Mouse (Mus musculus): Measurements from ENCODE around the gene Arhgap17. TPM values are rescaled to one million over a fixed set of nuclear protein-coding genes. Genes with fewer than 3 reads are reported as not detected.

Arhgap17 gene
- polyA plus RNA-seq, 1 experiment = 8.2 TPM

DNA sequence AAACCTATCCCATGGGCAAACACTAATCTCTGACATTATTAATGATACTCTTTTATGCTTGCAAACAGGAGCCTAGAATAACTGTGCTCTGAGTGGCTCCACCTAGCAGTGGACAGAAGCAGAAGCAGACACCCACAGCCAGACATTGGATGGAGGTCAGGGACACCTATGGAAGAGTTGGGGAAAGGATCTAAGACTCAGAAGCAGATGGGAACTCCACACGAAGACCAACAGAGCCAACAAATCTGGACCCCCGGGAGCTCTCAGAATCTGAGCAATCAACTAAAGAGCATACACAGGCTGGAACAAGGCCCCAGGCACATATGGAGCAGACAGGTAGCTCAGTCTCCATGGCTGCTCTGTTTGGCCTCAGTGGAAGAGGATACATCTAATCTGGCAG is 64.3 kb downstream of the Arhgap17 start:
- Histone ChIP-seq H3K27ac (ENCODE audit: control insufficient read depth, insufficient read depth, low read depth, low read length) (no peak overlapping the region), H3K36me3 (ENCODE audit: control insufficient read depth, insufficient read depth, low read length) (no peaks in the 10 kb centered on the region), H3K4me3 (ENCODE audit: control insufficient read depth, low read depth, low read length) (no peak overlapping the region), H3K27me3 (ENCODE audit: control insufficient read depth, insufficient read depth, low read length) (no peaks in the 10 kb centered on the region), H3K4me1 (ENCODE audit: control insufficient read depth, insufficient read depth, low read length) (no peaks in the 10 kb centered on the region)
- no peak for TF ChIP-seq CTCF (IDR thresholded peaks at IDR 0.05; ENCODE audit: control insufficient read depth, insufficient read depth, insufficient replicate concordance, low read depth, low read length)

DNA sequence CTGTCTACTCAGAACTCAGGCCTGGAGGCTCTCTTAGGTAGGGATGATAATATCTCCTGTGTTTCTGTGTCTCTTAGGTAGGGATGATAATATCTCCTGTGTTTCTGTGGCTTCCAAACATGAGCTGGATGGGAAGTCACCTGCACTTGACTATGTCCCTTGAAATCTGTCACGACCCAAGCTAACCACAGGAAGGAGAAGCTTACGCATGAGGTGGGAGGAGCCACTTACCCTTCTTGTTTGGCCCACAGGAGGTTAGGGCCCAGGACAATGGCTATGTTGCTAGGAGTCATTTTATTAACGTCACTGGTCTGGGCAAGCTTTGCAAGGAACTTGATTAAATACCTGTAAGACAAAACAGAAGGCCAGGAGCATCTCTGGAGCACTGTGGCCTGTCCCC is 69.5 kb downstream of the Arhgap17 start:
- no peak for TF ChIP-seq POLR2A (IDR thresholded peaks at IDR 0.05; ENCODE audit: control insufficient read depth, low read depth, low read length)
- TF ChIP-seq CTCF (IDR thresholded peaks at IDR 0.05; ENCODE audit: control insufficient read depth, insufficient read depth, insufficient replicate concordance, low read depth, low read length) = no peak
- Histone ChIP-seq H3K36me3 (ENCODE audit: control insufficient read depth, insufficient read depth, low read length) (no peaks in the 10 kb centered on the region; the same call in 1 of the 2 replicates), H3K4me1 (ENCODE audit: control insufficient read depth, insufficient read depth, low read length) (no peaks in the 10 kb centered on the region), H3K27ac (ENCODE audit: control insufficient read depth, insufficient read depth, low read depth, low read length) (no peak overlapping the region), H3K4me3 (ENCODE audit: control insufficient read depth, low read depth, low read length) (no peak overlapping the region), H3K27me3 (ENCODE audit: control insufficient read depth, insufficient read depth, low read length) (no peaks in the 10 kb centered on the region)

- no peaks in the 10 kb centered on the region for H3K27me3 ChIP-seq (ENCODE audit: control insufficient read depth, insufficient read depth, low read length)
- no peak overlapping the region for H3K4me3 ChIP-seq (ENCODE audit: control insufficient read depth, low read depth, low read length)
- TF ChIP-seq POLR2A (IDR thresholded peaks at IDR 0.05; ENCODE audit: control insufficient read depth, low read depth, low read length) (no peak), CTCF (IDR thresholded peaks at IDR 0.05; ENCODE audit: control insufficient read depth, insufficient read depth, insufficient replicate concordance, low read depth, low read length) (no peak)
- H3K27ac ChIP-seq (ENCODE audit: control insufficient read depth, insufficient read depth, low read depth, low read length) = no peak overlapping the region
- no peaks in the 10 kb centered on the region; the same call in 1 of the 2 replicates for H3K36me3 ChIP-seq (ENCODE audit: control insufficient read depth, insufficient read depth, low read length)
- no peaks in the 10 kb centered on the region for H3K4me1 ChIP-seq (ENCODE audit: control insufficient read depth, insufficient read depth, low read length)
Measured at GRCm38 (mm10) chr7:123298225-123298624, 71.5 kb downstream of the Arhgap17 start.

DNA sequence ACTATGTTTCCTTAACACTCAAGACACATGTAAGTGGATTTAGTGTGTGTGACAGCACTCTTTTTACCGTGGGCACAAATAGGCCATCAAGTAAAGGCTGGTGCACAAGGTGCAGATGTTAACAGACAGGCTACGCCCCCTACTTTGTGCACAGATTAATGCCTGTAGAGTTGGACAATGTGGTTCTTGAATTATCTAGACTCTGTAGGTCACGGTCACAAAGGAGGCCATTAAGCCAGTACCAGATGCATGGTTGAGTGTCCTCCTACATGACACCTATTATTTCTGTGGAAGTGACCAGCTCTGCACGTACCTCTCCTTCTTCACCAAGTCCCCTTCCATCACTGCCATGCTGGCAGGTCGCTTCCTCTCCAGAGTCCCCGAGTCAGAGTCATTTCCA is 73.6 kb downstream of the Arhgap17 start:
- H3K27me3 ChIP-seq (ENCODE audit: control insufficient read depth, insufficient read depth, low read length) = no peaks in the 10 kb centered on the region
- no peak overlapping the region for H3K27ac ChIP-seq (ENCODE audit: control insufficient read depth, insufficient read depth, low read depth, low read length)
- no peak for TF ChIP-seq POLR2A (IDR thresholded peaks at IDR 0.05; ENCODE audit: control insufficient read depth, low read depth, low read length)
- no peak overlapping the region for H3K4me3 ChIP-seq (ENCODE audit: control insufficient read depth, low read depth, low read length)
- H3K4me1 ChIP-seq (ENCODE audit: control insufficient read depth, insufficient read depth, low read length) = no peaks in the 10 kb centered on the region
- no peaks in the 10 kb centered on the region; the same call in 1 of the 2 replicates for H3K36me3 ChIP-seq (ENCODE audit: control insufficient read depth, insufficient read depth, low read length)

DNA sequence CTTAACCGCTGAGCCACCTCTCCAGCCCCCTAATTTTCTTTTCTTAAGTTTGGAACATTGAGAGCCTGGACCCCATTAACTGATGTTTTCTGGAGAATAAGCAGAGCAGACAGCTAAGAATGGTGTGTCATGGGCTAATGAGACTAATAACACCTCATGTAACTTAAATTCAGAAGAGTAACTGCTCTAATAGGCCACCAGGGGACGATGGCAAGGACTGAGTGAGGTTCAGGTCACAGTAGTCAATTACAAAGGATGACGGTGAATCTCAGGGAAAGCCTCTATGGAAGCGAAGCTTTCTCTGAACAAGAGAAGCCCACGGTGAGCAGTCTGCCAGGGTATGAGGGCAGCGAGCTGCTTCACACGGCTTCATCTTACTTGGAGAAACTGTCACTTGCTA is 74.3 kb downstream of the Arhgap17 start:
- Histone ChIP-seq H3K4me3 (ENCODE audit: control insufficient read depth, low read depth, low read length) (no peak overlapping the region), H3K27ac (ENCODE audit: control insufficient read depth, insufficient read depth, low read depth, low read length) (no peak overlapping the region), H3K27me3 (ENCODE audit: control insufficient read depth, insufficient read depth, low read length) (no peaks in the 10 kb centered on the region), H3K36me3 (ENCODE audit: control insufficient read depth, insufficient read depth, low read length) (no peaks in the 10 kb centered on the region; the same call in 1 of the 2 replicates), H3K4me1 (ENCODE audit: control insufficient read depth, insufficient read depth, low read length) (no peaks in the 10 kb centered on the region)
- no peak for TF ChIP-seq POLR2A (IDR thresholded peaks at IDR 0.05; ENCODE audit: control insufficient read depth, low read depth, low read length)
- TF ChIP-seq CTCF (IDR thresholded peaks at IDR 0.05; ENCODE audit: control insufficient read depth, insufficient read depth, insufficient replicate concordance, low read depth, low read length) = no peak

- no peaks in the 10 kb centered on the region; the same call in 1 of the 2 replicates for H3K36me3 ChIP-seq (ENCODE audit: control insufficient read depth, insufficient read depth, low read length)
- TF ChIP-seq CTCF (IDR thresholded peaks at IDR 0.05; ENCODE audit: control insufficient read depth, insufficient read depth, insufficient replicate concordance, low read depth, low read length) (no peak), POLR2A (IDR thresholded peaks at IDR 0.05; ENCODE audit: control insufficient read depth, low read depth, low read length) (no peak)
Measured at GRCm38 (mm10) chr7:123293898-123294297, 75.8 kb downstream of the Arhgap17 start.

GRCm38 (mm10) chr7:123291942-123292341 is 77.8 kb downstream of the Arhgap17 start:
- Histone ChIP-seq H3K27ac (ENCODE audit: control insufficient read depth, insufficient read depth, low read depth, low read length) (no peak overlapping the region), H3K36me3 (ENCODE audit: control insufficient read depth, insufficient read depth, low read length) (no peaks in the 10 kb centered on the region; the same call in 1 of the 2 replicates), H3K4me3 (ENCODE audit: control insufficient read depth, low read depth, low read length) (no peak overlapping the region), H3K4me1 (ENCODE audit: control insufficient read depth, insufficient read depth, low read length) (no peaks in the 10 kb centered on the region), H3K27me3 (ENCODE audit: control insufficient read depth, insufficient read depth, low read length) (no peaks in the 10 kb centered on the region)
- no peak for TF ChIP-seq CTCF (IDR thresholded peaks at IDR 0.05; ENCODE audit: control insufficient read depth, insufficient read depth, insufficient replicate concordance, low read depth, low read length)
- no peak for TF ChIP-seq POLR2A (IDR thresholded peaks at IDR 0.05; ENCODE audit: control insufficient read depth, low read depth, low read length)

More at GRCm38 (mm10) chr7:123293898-123294297, 75.8 kb downstream of the Arhgap17 start:
- Histone ChIP-seq H3K4me3 (ENCODE audit: control insufficient read depth, low read depth, low read length) (no peak overlapping the region), H3K4me1 (ENCODE audit: control insufficient read depth, insufficient read depth, low read length) (no peaks in the 10 kb centered on the region), H3K27me3 (ENCODE audit: control insufficient read depth, insufficient read depth, low read length) (no peaks in the 10 kb centered on the region), H3K27ac (ENCODE audit: control insufficient read depth, insufficient read depth, low read depth, low read length) (no peak overlapping the region)

GRCm38 (mm10) chr7:123289176-123289575 is 80.5 kb downstream of the Arhgap17 start:
- no peak overlapping the region for H3K27ac ChIP-seq (ENCODE audit: control insufficient read depth, insufficient read depth, low read depth, low read length)
- peaks cover 2% of the 10 kb centered on the region for H3K36me3 ChIP-seq (ENCODE audit: control insufficient read depth, insufficient read depth, low read length)
- H3K27me3 ChIP-seq (ENCODE audit: control insufficient read depth, insufficient read depth, low read length) = no peaks in the 10 kb centered on the region
- H3K4me3 ChIP-seq (ENCODE audit: control insufficient read depth, low read depth, low read length) = no peak overlapping the region
- TF ChIP-seq POLR2A (IDR thresholded peaks at IDR 0.05; ENCODE audit: control insufficient read depth, low read depth, low read length) (no peak), CTCF (IDR thresholded peaks at IDR 0.05; ENCODE audit: control insufficient read depth, insufficient read depth, insufficient replicate concordance, low read depth, low read length) (no peak)
- no peaks in the 10 kb centered on the region for H3K4me1 ChIP-seq (ENCODE audit: control insufficient read depth, insufficient read depth, low read length)
